Mouse (Mus musculus) liver (tissue): ENCODE data around the gene Cav1.

ENCODE experiments used
- DNase-seq: peaks from one replicate; pipeline ENCODE4 v3.0.0-alpha.2; 2020; ENCODE audit warnings: mixed read lengths

Cav1 gene

DNA sequence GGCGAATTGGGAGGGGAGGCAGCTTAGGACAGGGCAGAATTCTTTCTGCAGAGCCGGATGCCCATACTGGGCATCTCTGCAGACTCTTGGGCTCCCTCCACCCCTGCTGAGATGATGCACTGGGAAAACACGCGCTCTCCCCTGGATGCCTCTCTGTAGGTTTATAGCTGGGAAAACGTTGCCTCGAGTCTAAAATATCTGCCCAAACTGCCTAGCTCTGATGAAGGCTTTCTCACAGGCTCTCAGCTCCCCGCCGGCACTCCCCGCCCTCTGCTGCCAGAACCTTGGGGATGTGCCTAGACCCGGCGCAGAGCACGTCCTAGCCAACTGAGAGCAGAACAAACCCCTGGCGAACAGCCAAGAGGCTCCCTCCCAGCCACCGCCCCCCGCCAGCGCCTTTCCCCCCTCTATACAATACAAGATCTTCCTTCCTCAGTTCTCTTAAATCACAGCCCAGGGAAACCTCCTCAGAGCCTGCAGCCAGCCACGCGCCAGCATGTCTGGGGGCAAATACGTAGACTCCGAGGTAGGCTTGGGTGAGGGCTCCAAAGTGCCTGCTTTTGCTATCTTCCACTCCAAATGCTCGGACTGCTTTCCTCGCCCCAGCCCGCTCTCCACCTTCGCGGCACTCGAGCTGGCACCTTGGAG, at the start of gene Cav1:
TSS of gene Cav1 (plus strand) at position 382 of the 648 bp plus-strand sequence.
- peak; percentile 49 for DNase-seq

DNA sequence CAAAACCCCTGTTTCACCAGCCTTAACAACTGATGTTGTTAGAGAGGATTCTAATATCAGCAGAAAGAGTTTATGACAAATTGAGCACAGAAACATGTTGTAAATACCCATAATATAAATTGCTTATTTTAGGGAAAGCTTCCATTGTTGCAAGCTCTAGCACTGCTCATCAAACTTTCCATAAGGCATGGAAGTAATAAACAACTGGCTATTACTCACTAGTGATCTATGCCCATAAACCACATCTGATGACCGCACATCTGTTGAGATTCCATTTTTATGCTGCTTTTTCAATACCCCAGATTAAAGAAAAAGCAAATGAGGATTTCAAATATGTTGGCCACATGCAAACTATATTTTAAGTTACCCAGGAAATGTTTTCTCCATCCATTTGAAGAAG, 48.0 kb upstream of the Cav1 start:
- no peak for DNase-seq

DNA sequence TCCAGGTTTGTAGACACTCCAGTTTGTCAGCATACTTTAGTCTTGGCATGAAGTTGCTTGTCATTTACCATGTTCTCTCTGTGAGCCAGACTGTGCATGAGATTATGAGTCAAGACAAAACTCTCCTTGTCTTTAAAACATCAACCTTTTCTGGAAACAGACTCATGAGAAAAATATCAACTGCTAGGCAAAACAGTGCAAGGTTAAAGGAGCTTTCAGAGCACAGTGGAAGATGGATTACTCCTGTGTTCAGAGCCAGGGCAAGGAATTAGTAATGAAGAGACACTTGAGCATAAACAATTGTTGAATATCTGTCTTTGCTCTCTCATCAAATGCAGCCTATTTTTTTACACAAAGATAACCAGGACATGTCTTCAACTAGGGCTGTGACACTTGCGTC, 47.2 kb upstream of the Cav1 start:
- no peak for DNase-seq

DNA sequence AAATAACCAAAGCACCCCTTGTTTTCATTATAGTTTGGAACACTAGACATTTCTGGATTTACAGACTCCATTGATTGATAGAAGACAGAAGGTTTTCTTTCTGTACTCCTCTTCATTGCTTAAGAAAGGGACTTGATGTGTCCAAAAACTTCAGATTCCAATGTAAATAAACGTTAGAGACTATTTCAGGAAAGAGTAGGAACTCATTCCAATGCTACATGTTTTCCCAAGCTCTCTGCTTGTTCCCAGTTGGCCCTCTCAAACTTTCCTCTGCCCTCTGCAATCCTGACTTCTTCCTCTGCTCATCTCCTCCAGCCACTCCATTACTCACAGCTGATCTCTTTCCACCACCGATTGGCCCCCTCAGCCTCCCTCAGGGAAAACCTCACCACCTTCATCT, 43.3 kb upstream of the Cav1 start:
- DNase-seq = no peak

DNA sequence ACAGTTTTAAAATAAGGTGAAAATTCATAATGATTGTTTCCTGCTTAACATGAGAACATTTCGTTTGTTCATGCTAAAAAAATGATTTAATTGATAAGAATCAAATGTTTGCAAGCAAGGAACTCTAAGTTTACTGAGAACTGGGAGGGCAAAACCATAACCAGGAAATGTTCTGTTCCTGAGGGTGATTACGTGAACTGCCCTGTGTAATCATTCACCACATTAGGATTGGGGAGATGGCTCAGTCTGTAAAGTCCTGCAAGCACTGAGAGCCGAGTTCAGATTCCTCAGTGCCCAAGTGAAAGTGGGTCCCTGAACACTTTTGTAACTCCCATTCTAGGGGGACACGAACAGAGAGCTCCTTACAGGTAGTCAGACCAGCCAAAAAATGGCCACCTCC, 41.1 kb upstream of the Cav1 start:
- no peak for DNase-seq

DNA sequence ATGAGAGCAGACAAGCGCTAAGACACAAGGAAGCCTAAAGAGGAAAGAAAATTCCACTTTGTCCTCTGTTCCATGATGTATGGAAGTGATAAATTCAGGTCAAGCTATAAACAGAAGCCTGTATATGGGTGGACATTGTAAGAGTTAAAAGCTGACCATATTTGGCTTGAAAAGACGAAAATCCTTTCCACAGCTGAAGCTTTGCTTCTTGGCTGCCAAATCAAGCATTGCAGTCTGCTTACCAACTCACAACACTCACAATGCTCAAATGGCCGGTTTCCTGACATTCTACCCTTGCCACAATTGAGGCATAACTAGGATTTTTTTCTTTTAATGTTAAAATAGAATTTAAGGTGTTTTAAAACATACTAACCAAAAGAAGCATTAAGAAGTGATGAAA, 39.7 kb upstream of the Cav1 start:
- no peak for DNase-seq

DNA sequence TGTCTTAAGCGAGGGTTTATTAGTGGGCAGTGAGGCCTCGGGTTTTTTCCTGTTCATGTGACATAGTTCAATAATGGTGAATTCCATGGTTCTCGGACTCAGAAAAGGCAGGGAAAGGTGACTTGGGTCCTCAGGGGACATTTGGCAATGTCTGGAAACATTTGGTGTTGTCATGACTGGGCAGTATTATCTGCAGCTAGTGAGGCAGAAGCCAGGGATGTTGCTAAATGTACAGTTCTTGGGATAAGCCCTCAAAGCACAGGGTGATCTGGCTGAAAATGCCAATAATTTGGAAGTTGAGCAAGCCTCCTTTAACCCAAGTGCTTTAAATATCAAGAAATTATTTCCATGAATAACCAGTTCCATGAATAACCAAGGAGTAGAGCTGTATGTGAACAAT, 27.8 kb upstream of the Cav1 start:
- no peak for DNase-seq

DNA sequence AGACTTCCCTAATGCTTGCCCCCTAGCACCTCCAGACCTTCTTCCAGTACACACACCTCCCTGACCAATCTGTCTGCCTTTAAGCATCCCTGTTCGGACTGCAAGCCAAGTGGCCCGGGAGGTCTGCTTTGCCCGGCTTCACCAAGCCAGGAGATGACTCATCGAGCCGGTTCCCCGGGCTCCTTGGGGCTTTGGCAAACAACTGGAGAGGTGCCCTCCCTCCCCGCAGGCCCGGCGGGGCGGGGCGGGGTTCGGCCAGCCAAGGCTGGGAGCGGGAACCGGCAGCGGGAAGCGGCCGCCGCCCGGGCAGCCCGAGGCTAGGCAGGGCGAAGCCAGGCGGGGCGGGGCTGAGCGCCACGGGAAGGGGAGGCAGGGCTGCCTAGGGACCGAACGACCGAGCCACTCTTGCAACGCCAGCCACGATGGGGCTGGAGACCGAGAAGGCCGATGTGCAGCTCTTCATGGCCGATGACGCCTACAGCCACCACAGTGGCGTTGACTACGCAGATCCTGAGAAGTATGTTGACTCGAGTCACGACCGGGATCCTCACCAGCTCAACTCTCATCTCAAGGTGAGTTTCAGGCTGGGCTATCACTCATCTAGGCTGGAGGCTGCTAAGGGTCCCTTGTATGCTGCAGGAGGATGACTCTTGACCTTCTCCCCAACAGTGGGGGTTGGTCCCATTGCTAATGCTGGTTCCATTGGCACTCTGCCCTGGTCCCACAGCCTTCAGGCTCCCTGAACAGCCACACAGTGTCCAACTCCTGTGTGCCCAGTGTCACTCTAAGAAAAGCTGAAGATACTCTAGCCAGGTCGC, 25.0 kb upstream of the Cav1 start, which contains the start of gene Cav2:
TSS of gene Cav2 (plus strand) at position 247 of the 818 bp plus-strand sequence.
- DNase-seq = peak; percentile 51

DNA sequence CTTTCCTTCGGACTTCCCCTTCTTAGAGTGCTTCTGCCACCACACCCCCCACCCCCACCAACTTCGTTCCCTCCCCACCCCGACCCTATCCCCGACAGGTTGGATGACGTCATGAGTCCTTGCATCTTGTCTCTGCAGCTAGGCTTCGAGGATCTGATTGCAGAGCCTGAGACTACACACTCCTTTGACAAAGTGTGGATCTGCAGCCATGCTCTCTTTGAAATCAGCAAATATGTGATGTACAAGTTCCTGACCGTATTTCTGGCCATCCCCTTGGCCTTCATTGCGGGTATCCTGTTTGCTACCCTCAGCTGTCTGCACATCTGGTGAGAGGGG, 24.4 kb upstream of the Cav1 start:
- peak; percentile 3 for DNase-seq

DNA sequence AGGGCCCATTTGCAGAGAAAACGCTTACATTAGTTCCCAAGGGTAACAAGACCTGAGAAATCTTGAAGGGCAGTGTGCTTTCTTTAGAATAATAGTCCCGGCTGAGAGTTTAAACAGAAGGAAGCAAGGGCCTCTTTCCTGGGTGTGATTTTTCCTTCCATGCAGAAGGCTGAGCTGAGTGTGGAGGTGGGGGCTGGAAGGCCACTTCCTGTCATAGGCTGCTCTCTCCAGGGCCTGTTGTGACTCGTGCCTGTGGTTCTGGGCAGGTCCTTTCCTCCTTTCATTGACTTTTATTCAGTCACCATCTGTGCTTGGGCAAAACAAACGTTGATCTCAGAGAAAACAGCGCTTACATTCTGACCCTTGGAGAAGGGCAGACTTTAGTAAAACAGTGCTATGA, 24.0 kb upstream of the Cav1 start:
- DNase-seq = peak; percentile 9

DNA sequence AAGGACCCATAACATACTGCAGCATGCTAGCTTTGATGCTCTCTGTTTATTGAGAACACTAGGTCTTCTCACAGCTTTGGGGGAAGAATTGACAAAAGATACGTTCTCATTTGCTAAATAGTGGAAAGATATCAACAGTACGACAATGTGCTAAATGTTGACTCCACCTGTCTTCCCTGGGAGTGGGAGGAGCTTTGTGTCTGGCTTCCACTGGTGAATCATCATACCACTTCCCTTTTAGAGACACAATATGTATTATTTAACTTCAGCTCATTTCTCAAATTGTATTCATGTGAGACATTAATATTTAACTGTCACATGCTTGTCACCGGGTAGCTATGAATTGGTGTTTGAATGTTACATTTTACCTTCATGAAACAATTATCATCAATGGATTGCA, 22.3 kb upstream of the Cav1 start:
- DNase-seq = no peak

DNA sequence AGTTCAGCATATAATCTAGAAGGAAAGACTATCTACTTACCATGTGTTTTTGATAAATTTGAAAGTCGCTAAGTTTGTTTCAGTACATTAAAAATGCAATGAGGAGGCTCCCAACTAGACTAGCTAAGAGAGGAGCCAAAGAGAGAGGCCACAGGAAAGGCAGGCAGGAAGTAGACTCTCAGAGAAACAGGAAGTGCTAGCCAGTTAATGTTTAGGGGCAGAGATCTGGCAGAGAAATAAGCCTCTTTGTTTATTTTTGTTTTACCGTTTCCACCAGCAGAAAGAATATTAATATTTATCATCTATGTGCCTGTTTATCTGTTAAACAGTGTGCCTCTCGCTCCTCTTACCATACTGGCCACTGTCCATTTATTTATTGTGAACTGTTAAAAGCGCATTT, 19.8 kb upstream of the Cav1 start:
- no peak for DNase-seq

DNA sequence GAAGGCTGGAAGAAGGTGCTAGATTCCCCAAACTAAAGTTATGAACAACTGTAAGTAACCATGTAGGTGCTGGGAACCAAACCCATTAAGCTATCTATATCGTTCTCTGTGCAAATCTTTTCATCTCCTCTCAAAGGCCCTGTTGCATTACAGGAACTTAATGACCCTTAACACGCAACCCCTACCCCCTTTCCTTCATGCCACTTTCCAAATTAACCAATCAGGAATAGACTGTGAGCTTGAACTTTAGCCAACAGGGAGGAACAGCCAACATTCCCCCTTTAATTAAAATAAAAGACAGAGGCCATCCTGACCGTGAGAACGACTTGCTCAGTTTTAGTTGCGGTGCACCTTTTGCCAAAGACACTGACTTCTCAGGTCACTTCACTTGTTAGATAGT, 11.0 kb upstream of the Cav1 start:
- DNase-seq = no peak

DNA sequence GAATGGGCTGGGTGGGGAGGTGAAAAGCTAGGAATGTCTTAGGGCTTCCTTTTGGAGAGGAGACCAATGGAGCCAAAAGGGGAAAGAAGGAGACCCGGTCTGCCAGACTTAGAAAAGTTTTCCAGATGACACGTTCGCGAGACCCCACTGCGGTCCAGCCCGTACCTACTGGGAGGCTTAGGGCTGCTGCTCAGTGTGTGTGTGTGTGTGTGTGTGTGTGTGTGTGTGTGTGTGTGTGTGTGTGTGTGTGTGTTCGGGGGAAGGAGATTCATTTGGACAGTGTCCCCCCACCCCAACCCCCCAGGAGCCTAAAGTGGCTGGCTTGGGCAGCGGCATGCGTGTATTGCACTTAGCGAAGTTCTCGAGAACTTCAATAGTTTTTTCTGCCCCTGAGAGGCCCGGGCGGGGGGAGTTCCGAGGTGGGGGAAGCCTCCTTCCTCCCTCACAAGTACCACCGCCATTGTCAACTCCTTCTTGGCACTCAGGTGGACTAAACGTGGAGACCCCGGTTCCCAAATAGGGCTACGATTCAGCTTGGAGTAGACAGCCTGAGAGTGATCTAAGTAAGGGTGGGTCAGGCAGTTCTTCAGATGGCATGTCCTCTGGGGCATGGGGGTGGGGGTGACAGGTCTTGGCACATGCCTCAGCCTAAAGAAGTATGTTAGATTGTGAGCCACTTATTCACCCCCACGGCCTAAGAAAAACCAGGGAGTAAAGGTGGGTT, 629 bp downstream of the Cav1 start:
- no peak for DNase-seq

DNA sequence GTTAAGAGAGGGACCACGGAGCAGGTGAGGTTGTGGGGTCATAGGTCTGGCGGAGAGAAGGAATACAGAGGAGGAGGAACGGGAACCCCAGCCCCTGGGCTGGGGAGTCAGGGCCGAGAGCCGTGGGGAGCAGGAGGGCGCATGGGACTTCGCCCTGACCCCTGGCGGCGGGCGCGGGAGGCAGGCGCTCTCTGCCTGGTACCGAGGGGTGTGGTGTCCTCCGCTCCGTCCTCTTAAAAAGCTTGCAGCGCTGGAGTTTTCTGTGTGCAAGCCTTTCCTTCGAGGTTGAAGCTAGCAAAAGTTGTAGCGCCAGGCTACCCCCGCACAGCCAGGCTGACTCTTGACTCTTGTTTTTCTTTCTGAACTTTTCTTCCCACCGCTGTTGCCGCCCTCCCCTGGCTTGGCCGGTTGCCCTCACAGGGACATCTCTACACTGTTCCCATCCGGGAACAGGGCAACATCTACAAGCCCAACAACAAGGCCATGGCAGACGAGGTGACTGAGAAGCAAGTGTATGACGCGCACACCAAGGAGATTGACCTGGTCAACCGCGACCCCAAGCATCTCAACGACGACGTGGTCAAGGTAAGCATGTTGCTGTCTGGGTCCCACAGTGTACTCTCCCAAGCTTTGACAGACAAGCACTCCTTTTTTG, 1.5 kb downstream of the Cav1 start:
- DNase-seq = peak; percentile 51

DNA sequence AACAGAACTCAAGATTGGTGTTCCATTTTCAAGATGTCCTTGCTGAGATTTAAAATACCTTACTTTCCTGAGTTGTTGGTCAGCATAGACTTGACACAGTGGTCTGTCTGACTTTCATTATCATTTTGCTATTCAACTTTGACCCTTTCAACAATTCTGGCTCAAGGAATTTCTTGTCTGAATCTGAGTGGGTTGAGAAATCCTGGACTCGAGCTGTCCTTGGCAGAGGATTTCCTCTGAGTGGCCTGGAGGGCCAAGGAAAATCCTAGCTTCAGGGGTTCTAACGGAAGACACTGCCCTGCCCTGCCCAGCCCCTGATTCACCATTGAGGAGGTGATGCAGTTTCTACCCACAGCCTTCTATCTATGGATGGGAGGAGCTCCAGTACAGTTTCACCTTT, 2.5 kb downstream of the Cav1 start:
- DNase-seq = no peak

DNA sequence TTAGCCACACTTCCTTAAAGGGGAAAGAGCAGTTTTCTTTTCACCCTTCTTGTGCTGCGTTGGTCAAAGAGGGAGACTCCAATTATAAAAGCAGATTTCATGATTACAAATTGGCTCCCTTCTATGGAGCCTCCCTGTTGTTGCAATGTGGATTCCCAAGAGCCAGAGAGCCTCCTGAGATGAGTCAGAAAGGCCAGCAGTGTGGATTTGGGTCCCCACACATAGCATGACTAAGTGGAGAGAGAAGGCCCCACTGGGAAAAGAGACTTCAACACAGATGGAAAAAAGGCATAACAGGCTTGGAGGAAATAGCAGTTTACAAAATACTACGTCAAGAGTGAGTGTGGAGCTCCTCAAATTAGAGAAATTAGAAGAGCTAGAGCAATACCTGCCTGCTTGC, 3.1 kb downstream of the Cav1 start:
- no peak for DNase-seq

DNA sequence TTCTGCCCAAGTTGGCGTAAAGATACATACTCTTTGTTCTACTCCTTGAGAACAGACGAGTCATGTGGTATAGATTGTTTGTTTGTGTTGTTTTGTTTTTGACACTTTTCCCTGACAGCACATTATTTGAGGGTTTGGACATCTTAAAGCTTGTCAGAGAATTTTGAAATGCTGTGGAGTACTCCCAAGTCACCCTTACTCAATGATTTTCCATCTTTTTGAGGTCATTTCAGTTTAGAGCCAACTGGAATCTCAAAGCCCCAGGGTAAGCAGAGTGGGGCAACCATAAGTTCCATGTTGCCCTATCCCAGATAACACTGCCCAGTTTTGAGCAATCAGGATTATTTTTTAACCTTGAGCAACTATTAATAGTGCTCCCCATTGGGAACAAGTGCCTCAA, 8.1 kb downstream of the Cav1 start:
- no peak for DNase-seq

DNA sequence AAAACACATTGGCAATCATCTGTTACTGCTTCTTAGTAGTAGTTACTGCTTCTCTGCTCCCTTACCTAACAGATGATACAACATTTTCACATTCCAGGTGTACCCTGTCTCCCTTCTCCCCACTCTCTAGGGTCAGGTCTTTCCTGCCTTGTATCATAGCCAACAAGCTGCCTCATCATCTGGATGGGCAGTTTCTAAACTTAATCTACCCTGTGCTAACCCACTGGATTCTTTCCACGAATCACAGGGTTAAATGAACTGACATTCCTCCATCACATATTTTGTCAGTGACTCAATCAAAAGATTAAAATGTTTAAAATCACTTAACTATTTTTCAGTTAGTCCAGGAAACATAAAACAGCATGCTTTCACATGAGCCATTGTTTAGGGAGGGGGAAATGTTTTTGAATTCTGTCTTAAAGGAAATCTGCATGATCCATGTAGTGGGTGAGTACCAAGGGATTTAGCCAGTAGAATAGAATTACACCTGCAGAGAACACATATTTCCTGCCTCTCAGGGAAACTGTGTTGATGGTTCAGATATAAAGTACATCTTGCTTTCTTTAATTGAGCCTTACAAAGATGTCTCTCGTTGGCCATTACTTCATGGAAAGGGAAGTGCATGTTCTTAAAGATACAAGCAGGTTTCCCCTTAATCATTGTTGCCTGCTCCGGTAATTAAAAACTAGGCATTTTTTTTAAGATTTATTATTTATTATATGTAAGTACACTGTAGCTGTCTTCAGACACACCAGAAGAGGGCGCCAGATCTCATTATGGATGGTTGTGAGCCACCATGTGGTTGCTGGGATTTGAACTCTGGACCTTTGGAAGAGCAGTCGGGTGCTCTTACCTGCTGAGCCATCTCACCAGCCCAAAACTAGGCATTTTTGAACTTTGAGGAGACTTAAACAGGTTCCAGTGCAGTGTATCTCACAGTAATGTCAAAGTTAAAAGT, 8.8 kb downstream of the Cav1 start:
- no peak for DNase-seq

DNA sequence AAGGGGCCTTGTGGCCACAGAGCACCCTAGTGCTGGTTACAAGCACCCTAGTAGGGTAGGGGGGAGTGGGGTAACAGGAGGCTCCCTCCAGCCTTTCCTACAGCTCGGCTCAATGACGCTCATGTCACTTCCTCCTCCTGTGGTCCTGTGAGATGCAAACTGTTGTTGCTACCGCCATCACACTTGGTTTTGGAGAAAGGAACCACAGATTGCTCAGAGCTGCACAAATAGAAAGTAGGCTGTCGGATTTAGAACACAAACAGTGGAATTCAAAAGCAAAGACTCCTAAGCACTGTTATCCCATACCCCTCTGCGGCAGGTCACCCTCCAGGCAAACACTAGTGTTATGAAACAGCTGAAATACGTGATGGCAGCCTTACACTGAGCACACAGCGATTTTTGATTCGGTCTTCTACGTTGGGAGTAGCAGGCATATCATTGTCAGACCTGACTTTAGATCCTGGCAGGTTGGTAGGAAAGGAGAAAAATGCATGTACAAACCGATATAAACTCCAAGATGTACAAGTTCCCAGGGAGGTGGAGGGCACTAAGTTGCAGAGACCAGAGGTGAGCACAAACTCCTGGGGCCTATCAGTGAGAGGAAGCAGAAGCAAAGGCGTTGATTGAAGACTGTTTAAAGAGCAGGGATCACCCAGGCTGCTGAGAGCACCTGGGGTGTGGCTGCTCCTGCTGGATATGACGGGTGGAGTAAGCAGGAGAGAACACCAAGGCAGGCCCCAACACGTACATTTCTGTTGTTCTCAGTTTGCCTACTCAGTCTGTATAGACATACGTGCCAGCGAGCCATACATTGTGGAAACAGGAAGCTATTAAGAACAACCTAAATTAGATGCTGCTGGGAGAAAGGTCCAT, 10.4 kb downstream of the Cav1 start:
- DNase-seq = no peak

DNA sequence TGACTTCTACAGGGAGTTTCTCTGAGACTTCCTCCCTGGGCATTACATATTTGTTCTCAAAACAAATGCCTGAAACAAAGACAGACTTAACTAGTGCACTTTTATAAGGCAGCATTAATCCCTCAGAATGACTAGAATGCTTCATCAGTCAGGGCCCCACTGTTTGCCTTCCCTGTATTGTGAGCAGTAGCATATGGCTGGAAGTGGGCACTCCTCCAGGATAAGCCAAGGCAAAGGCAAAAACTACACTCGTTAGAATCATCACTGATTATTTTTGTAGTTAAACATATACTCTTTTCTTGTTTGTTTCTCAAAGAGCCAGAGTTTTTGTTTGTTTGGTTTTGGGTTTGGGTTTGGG, 11.0 kb downstream of the Cav1 start:
- DNase-seq = no peak
